10 mouse cellular contexts compared by ENCODE assay signal in genomic region chr11:6598191-6598889, GRCm38 (mm10). TPM values are rescaled to one million over a fixed set of nuclear protein-coding genes. Genes with fewer than 3 reads are reported as not detected.
DNase-seq lines count a peak whose midpoint lies in the region; ATAC-seq and TF ChIP-seq lines count a peak whose summit lies in the region.
"Had no signal": no experiment of that assay in that cellular context is flagged by ENCODE, and none has a peak within 500 bp of the region (broad histone marks: within the 10 kb centered on the region; RNA-seq: fewer than 3 reads in every experiment).

No protein-coding gene starts in this region.

- peak overlapping the region; percentile 61 for H3K4me2 ChIP-seq in liver, embryonic 13.5 days
- H3K4me2 ChIP-seq: heart, embryonic 15.5 days had no signal

- H3K4me1 ChIP-seq in liver, embryonic 13.5 days (replicated peaks): peaks cover 85% of the 10 kb centered on the region

- H3K9ac ChIP-seq in liver, embryonic 13.5 days: peak overlapping the region; percentile 59
- H3K9ac ChIP-seq: heart, embryonic 15.5 days had no signal

- TF ChIP-seq CTCF in gastrocnemius, adult 2 months (IDR thresholded peaks at IDR 0.05): no peak

- H3K36me3 ChIP-seq in liver, embryonic 13.5 days: peaks cover 52% of the 10 kb centered on the region

- H3K27ac ChIP-seq in gastrocnemius, adult 2 months: peak overlapping the region; percentile 46; the same call in 1 of the 2 replicates
- H3K27ac ChIP-seq in liver, embryonic 13.5 days: peak overlapping the region; percentile 68
- H3K27ac ChIP-seq: heart, embryonic 15.5 days had no signal

- H3K9me3 ChIP-seq in liver, embryonic 13.5 days (replicated peaks): no peaks in the 10 kb centered on the region
- H3K9me3 ChIP-seq: heart, embryonic 15.5 days had no signal

- 69% methylated on average over 19 of the region's 19 CpGs for WGBS in liver, embryonic 13.5 days (ENCODE audit: insufficient replicate concordance)

- intact Hi-C loops in gastrocnemius, adult 2 months (cut with DNase I): no loop called here

- H3K4me3 ChIP-seq in gastrocnemius, adult 2 months: peak overlapping the region; percentile 11; the same call in 1 of the 2 replicates
- peak overlapping the region; percentile 47 for H3K4me3 ChIP-seq in liver, embryonic 13.5 days (replicated peaks)
- H3K4me3 ChIP-seq: heart, embryonic 15.5 days had no signal

- ATAC-seq in liver, embryonic 13.5 days (ENCODE audit: low read depth): no peak

- H3K27me3 ChIP-seq in liver, embryonic 13.5 days: peaks cover 18% of the 10 kb centered on the region

- DNase-seq in gastrocnemius, adult 2 months: no peak
- DNase-seq in gastrocnemius, postnatal 10 days: no peak
- peak; percentile 10 for DNase-seq in ovary, postnatal 36 days (ENCODE audit: low spot score)
- no peak for DNase-seq in ovary, adult 18-20 months (ENCODE audit: low spot score)
- DNase-seq in liver, embryonic 13.5 days: no peak
- DNase-seq in skeletal muscle tissue, adult 2 months (ENCODE audit: low read depth, low spot score): peak; percentile 32
- no peak for DNase-seq in natural killer cell, adult 2 months (ENCODE audit: low spot score in 2 of 2)
- DNase-seq in layer of hippocampus, adult 8-10 months (ENCODE audit: low spot score in 2 of 2): no peak

RNA-seq across cellular contexts. Expression of gene Nacad, which starts 7.5 kb away (rescaled TPM):
- total RNA-seq in gastrocnemius, adult 2 months (2021): under 1 TPM; 0.28 to 0.38 TPM
- under 1 TPM; 0.45 to 0.65 TPM for total RNA-seq in gastrocnemius, postnatal 10 days (2021)
- 5.0 and 5.7 TPM in 2 replicates for polyA plus RNA-seq in liver, embryonic 13.5 days (2015; fragmentation: Nextera tagmentation; extraction: Ambion mirVana)
- total RNA-seq in layer of hippocampus, adult 8-10 months (2022): 10 to 100 TPM; 35.7 to 52.6 (median 47.5) TPM

RNA-seq across cellular contexts. Expression of gene Tbrg4, which starts 27.5 kb away (rescaled TPM):
- 10 to 100 TPM; 57.3 to 79.3 TPM for total RNA-seq in gastrocnemius, adult 2 months (2021)
- total RNA-seq in gastrocnemius, postnatal 10 days (2021): 10 to 100 TPM; 53.6 to 57.1 TPM
- polyA plus RNA-seq in liver, embryonic 13.5 days (2015; fragmentation: Nextera tagmentation; extraction: Ambion mirVana): 46.1 and 46.2 TPM in 2 replicates
- 10 to 100 TPM; 45.5 to 52.5 (median 48.4) TPM for total RNA-seq in layer of hippocampus, adult 8-10 months (2022)

RNA-seq across cellular contexts. Expression of gene Wap, which starts 40.1 kb away (rescaled TPM):
- not detected for total RNA-seq in gastrocnemius, adult 2 months (2021)
- total RNA-seq in gastrocnemius, postnatal 10 days (2021): not detected
- not detected in 2 replicates for polyA plus RNA-seq in liver, embryonic 13.5 days (2015; fragmentation: Nextera tagmentation; extraction: Ambion mirVana)
- total RNA-seq in layer of hippocampus, adult 8-10 months (2022): not detected
- total RNA-seq: left cerebral cortex, postnatal 10 days had no signal
- polyA plus RNA-seq: heart, embryonic 15.5 days had no signal

RNA-seq across cellular contexts. Expression of gene Ccm2, which starts 51.7 kb away (rescaled TPM):
- total RNA-seq in gastrocnemius, adult 2 months (2021): 10 to 100 TPM; 20.8 to 23.8 TPM
- 10 to 100 TPM; 25.9 to 28.1 TPM for total RNA-seq in gastrocnemius, postnatal 10 days (2021)
- 45.8 and 46.1 TPM in 2 replicates for polyA plus RNA-seq in liver, embryonic 13.5 days (2015; fragmentation: Nextera tagmentation; extraction: Ambion mirVana)
- 10 to 100 TPM; 47.4 to 53.9 (median 52.2) TPM for total RNA-seq in layer of hippocampus, adult 8-10 months (2022)

RNA-seq across cellular contexts. Expression of gene Ramp3, which starts 60.0 kb away (rescaled TPM):
- 1 to 10 TPM in 1 of 2 experiments, under 1 TPM in 1; 0.46 to 1.2 TPM for total RNA-seq in gastrocnemius, adult 2 months (2021)
- total RNA-seq in gastrocnemius, postnatal 10 days (2021): 1 to 10 TPM; 1.2 to 1.3 TPM
- 0.15 TPM in 1 of 2 replicates, not detected in the other for polyA plus RNA-seq in liver, embryonic 13.5 days (2015; fragmentation: Nextera tagmentation; extraction: Ambion mirVana)
- 1 to 10 TPM; 4.8 to 7.3 (median 6.9) TPM for total RNA-seq in layer of hippocampus, adult 8-10 months (2022)

Comparison
In these comparisons a context has a peak if more than half of its experiments do, and no peak if none do; other contexts are left out.
1. DNase-seq: peak in ovary, postnatal 36 days (single experiment) and skeletal muscle tissue, adult 2 months (single experiment); none in gastrocnemius, adult 2 months (single experiment), gastrocnemius, postnatal 10 days (single experiment), ovary, adult 18-20 months (single experiment), liver, embryonic 13.5 days (single experiment), natural killer cell, adult 2 months (0 of 2) and layer of hippocampus, adult 8-10 months (0 of 2).
2. RNA of gene Nacad, which starts 7.5 kb away (total RNA-seq): 35.7 to 52.6 TPM in layer of hippocampus, adult 8-10 months; 0.45 to 0.65 TPM in gastrocnemius, postnatal 10 days and 0.28 to 0.38 TPM in gastrocnemius, adult 2 months; every median in the first group is over 10 times any median in the second.